Mouse (Mus musculus) thymus, postnatal 0 days (tissue): ENCODE data around the gene Papln. TPM values are rescaled to one million over a fixed set of nuclear protein-coding genes. Genes with fewer than 3 reads are reported as not detected.

ENCODE experiments used
- DNase-seq: peaks from one replicate; pipeline ENCODE4 v3.0.0-alpha.2; 2015; ENCODE audit warnings: low spot score
- polyA plus RNA-seq: library from polyadenylated mRNA; unstranded; fragments of >200 nt; fragmentation: Nextera tagmentation; extraction: Ambion mirVana; gene quantifications from 2 replicates; pipeline ENCODE4 v1.2.1, GENCODE M21; 2015

The Papln gene
- polyA plus RNA-seq, result 0.22 and 0.24 TPM in 2 replicates

GRCm38 (mm10) chr12:83763311-83764043 lies at the start of gene Papln:
TSS of gene Papln (plus strand) at chr12:83763634.
- peak; percentile 16 for DNase-seq

DNA sequence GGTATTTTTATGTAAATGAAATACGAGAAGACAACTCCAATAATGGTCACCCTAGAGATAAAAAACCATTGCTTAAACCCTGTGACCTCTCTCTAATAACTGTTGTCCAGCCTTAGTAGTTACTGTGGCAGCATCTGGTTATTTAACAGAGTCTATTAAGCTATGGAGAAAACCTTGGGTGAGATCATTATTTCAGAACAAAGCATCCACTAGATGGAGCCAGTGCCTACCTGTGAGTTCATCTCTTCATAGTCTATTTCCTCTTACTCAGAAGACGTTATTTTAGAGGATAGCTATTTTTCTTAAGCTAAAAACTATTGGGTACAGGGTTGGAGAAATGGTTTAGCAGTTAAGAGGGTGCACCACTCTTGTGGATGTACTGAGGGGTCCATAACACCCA lies 49.7 kb upstream of the Papln start:
- peak; percentile 54 for DNase-seq

DNA sequence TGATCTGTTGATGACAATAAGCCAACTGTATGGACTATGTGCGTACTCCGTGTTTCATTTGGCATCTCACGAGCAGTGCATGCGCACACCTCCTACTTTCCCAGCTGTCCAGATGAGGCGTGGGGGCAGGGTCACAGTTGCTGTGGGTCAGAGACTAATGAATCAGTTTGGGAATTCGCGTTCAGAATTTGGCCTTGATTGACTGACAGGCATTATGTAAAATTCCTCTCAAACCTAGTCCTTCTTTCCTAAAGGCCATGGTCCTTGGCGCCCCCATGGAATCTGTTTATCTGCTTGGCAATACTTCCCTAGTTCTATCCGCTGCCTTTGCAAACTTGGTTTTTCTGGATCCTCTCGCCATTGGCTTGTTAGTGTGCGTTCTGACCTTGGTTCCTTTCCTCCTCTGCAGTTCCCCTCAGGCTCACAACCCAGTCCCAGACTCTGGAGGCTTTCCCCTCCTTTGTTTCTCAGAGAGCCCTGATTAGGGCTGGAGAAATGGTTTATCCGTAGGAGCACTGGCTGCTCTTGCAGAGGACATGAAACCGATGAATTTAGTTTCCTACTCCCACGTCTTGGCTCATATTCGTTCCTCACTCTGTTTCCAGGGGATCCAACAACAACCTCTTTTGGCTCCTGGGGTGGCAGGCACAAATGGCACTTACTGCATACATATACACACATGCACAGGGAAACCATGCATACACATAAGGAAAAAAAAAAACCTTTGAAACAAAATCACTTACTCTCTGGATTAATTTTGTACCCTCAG lies 46.8 kb upstream of the Papln start:
- no peak for DNase-seq

- DNase-seq, result no peak
Observed at GRCm38 (mm10) chr12:83719431-83719830, 44.0 kb upstream of the Papln start.

DNA sequence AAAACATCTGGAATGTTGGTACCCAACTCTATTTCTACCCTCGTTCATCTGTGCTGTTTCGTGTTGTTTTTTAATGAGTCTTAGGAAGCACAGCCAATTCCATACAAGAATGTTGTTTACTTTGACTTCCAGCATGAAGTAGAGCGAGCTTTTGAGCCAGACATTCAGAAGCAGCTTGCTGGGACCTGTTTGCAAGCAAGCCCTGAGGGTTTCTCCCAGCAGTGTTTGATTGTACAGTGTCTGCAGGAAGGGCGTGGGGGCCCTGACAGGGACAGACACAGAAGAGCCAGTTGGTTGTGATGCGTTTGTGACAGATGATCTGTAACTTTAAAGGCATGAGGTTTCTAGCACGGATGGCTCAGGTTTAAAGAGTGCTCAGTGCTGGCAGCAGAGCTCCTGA lies 42.2 kb upstream of the Papln start:
- no peak for DNase-seq

DNA sequence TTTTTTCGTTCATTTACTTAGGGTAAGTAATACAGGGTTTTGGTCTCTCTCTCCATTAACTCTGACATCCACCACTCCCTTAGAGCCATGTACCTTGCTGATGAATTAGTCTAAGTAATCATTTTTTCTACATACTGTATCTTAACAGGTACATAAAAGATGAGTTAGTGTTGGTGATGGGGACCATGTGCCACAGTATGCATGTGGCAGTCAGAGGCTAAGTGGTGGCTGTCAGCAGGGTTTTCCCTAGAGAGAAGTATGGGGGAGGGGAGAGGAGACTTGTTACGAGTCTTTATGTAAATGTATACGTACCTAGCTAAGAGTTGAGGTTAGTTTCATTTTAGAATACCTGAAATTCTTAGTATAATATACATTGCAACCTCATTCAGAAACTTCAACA lies 40.4 kb upstream of the Papln start:
- no peak for DNase-seq

DNA sequence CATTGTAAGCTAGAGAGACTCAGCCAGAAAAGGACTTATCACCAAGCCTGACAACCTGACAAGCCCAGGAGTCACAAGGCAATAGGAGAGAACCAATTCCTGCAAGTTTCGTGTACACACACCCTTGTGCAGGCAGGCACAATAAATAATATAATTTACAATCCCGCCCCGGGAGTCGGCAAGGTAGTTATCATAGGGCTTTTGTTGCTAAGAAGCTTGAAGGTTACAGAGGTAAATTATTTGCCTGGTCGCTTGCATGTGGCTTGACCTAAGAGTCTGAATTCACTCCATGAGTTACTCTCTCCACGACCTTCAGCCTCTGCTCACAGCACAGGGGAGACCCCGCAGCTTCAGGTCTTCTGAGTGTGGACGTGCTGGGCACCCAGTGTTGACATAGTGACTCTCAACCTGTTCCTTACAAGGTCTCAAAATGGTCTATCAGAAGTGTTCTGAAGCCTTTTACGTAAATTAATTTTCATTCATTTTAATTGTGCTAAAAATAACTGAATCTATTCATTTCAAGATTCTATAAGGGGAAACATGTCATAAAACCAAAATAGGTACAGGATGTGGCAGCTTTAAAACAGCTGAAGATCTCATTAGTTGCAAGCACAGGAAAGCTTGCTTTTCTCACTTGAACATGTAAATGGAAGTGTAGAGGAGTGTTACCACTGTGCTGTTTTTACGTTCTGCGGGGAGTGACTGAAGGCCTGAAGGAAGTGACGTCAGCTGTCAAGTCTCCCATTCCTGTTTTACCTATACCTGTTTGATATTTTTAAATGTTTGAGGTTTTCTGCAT lies 36.7 kb upstream of the Papln start:
- DNase-seq, result no peak

DNA sequence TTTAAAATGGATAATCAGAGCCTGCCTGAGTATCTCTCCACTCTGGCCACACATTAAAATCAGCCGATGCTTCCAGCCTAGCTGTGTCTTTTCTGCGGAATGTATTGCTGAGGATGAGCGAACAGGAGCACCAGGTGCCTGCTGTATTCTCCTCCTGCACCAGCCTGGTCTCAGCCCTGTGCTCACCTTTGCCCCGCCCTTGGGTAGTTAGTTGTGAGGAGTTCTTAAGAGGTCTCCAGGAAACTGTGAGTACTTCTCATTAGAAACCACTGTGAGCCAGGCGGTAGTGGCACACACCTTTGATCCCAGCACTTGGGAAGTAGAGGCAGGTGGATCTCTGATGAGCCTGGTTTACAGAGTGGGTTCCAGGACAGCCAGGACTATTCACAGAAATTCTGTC lies 31.2 kb upstream of the Papln start:
- no peak for DNase-seq

DNA sequence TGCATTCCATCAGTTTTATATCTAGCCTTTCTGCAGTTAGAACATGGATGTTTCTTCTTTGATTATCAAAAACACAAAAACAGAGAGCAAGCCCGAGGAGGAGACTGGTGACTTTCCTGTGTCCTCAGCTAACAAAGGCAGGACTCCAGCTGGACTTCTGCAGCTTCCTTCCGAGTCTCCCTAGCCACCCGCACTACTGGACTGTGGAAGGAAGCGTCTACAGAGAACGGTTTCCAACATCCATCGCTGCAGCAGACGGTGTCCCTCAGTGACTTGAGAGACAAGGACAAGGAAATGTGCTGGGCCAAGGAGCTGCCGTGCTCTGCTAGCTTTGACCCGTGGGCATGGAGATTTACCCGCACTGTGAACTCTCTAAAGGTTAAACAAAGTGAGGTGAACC lies 29.4 kb upstream of the Papln start:
- DNase-seq, result no peak

GRCm38 (mm10) chr12:83736236-83736635 lies 27.2 kb upstream of the Papln start:
- no peak for DNase-seq

DNA sequence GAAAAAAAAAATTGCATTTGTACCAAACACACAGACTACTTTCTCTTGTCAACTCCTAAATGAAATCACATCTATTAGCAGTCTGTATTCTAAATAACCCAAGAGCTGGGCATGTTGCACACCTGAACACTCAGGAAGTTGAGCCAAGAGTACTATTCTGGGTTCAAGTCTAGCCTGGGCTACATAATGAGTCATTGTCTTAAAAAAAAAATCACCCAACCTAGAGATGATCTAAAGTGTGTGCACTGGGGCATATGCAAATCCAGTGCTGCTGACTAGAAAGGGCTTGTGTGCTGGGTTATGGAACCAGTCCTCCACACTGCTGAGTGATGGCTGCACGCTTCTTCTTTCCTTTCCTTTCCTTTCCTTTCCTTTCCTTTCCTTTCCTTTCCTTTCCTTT lies 24.8 kb upstream of the Papln start:
- DNase-seq, result no peak

- DNase-seq, result no peak
Observed at GRCm38 (mm10) chr12:83741722-83742121, 21.7 kb upstream of the Papln start.

GRCm38 (mm10) chr12:83742834-83743233 lies 20.6 kb upstream of the Papln start:
- no peak for DNase-seq

- DNase-seq, result no peak
Observed at GRCm38 (mm10) chr12:83743712-83744111, 19.7 kb upstream of the Papln start.

GRCm38 (mm10) chr12:83749186-83749585 lies 14.2 kb upstream of the Papln start:
- DNase-seq, result no peak

GRCm38 (mm10) chr12:83752495-83752894 lies 10.9 kb upstream of the Papln start:
- no peak for DNase-seq

DNA sequence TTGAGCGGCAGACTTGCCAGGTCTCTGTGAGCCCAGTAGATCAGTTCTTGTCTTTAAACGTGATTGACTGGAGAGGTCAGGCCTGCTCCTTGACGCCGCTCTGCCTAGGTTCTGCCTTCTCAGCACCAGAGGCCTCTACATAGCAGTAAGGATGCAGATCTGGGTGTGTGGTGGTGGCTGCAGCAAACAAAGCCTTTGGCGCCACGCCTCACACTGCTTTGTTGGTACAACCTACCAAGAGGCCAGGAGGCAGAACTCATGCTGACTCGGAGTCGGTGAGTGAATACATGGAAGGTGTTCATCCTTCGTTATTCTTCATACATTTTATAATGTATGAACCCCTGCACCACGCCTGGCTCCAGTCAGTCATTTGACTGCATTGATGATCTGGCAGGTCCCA lies 4.7 kb upstream of the Papln start:
- DNase-seq, result no peak

DNA sequence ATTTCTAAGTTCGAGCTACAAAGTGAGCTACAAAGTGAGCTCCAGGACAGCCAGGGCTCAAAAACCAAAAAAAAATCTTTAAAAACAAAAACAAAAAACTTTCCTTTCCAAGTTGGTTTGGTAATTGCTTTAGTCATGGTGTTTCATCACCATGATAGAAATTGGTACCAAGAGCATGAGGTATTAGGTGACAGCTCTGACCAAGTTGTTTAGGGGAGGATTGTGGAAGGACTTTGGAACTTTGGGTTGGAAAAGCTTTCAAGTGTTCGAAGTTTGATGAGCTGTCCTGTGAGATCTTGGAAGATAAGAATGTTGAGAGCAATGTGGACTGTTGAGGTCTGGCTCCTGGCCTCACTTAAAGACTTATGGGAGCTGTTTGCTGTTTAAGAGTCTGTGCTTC lies 3.2 kb upstream of the Papln start:
- DNase-seq, result no peak

DNA sequence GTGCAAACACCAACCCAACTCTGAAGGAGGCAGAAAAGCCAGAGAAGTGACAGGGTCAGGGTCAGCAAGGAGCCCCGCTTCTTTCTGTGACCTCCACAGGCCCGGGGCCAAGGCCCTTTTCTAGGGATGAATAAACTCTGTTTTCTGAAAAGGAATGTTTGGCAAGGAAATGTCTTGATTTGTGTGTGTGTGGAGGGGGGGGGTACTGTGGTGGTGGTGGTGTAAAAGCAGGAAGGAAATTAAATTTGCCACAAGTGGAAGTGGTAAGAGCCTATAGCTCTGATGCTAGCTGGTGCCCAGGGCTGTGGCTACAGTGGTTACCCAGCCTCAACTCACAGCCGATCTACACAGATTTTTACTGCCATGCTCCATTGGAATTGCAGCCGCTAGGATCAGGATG lies 728 bp upstream of the Papln start:
- peak; percentile 6 for DNase-seq

GRCm38 (mm10) chr12:83764044-83764365 lies 571 bp downstream of the Papln start:
- no peak for DNase-seq

GRCm38 (mm10) chr12:83764519-83764918 lies 1.1 kb downstream of the Papln start:
- DNase-seq, result no peak

- DNase-seq, result no peak
Observed at GRCm38 (mm10) chr12:83765965-83766603, 2.6 kb downstream of the Papln start.
